Mouse (Mus musculus): ENCODE results near the gene Mpp3. TPM values are rescaled to one million over a fixed set of nuclear protein-coding genes. Genes with fewer than 3 reads are reported as not detected.

The Mpp3 gene
- total and polyA plus RNA-seq, 3 experiments = 0.12 to 3.8 (median 0.31) TPM

DNA sequence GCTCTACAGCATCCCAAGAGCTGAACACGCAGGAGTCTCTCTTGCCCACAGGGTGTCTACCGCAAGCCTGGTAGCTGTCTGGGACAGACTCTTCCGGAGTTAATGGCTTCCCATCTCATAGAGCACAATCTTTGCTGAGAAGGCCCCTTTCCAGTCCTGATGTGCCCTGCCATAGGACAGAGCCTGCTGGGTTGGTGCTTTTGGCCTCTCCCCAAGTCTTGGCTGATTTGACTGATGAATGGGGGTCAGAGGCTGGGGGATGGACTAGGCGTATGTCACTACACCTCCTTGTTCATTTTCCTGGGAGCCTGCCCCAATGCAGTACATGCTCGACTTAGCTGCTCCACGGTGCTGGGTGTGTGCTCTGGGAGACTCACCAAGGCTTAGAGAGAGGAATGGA, 9.5 kb upstream of the Mpp3 start:
- DNase-seq (ENCODE audit: extremely low read depth) = no peak
- dilution Hi-C loops (cut with MboI; ENCODE audit: extremely low pct_ligation_motif_present, extremely low pct_unique_long_range_greater_than_20kb, low sequenced_read_pairs) = no loop called here
- Histone ChIP-seq H3K4me1 (ENCODE audit: control insufficient read depth in 1 of 2, insufficient read depth in 2 of 2) (peaks cover 0 to 2% of the 10 kb centered on the region in 2 experiments; a peak in 1 of 4 replicates), H3K4me2 (ENCODE audit: insufficient read depth, low read depth, poor library complexity, severe bottlenecking) (no peak overlapping the region), H3K36me3 (replicated peaks in 1 of 2; ENCODE audit: control insufficient read depth in 1 of 2, insufficient read depth in 1 of 2, low read length in 1 of 2) (no peaks in the 10 kb centered on the region), H3K79me2 (replicated peaks; ENCODE audit: control insufficient read depth, extremely low read depth, insufficient read depth, poor library complexity, severe bottlenecking) (no peaks in the 10 kb centered on the region), H3K9ac (ENCODE audit: insufficient read depth, low read depth) (no peak overlapping the region), H3K4me3 (replicated peaks in 1 of 3; ENCODE audit: low read depth in 2 of 3, low read length in 2 of 3, poor library complexity in 1 of 3) (no peak overlapping the region), H3K27me3 (replicated peaks) (peaks cover 76% of the 10 kb centered on the region), H3K9me3 (replicated peaks; ENCODE audit: low read length) (peaks cover 2% of the 10 kb centered on the region), H3K27ac (ENCODE audit: insufficient read depth, low read depth) (no peak overlapping the region)
- TF ChIP-seq MXI1 (IDR thresholded peaks at IDR 0.05; ENCODE audit: low read depth, low read length) (no peak), ZNF384 (IDR thresholded peaks at IDR 0.05; ENCODE audit: low read depth, low read length) (no peak)
- in situ Hi-C loops (cut with MboI; ENCODE audit: low pct_ligation_motif_present, low pct_unique_long_range_greater_than_20kb, low sequenced_read_pairs) = no loop called here

DNA sequence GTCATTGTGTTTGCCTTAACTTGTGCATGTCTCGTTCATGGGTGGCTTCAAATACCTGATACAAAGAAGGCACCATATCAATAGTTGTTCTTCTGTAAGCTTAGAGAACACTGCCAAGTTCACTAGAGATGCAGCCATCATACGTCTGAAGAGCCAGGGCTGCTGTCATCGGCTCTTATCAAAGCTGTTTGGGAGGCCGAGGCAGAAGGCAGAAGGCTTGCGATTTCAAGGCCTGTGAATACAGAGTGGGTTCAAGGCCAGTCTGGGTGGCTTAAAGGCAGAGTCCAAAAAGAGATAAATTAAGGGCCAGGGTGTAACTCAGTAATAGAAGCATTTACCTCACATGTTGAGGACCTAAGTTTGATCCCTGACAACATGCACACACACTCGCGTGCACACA, 8.1 kb upstream of the Mpp3 start:
- no peak overlapping the region for H3K9ac ChIP-seq (ENCODE audit: insufficient read depth, low read depth)
- no peak for DNase-seq (ENCODE audit: extremely low read depth)
- no peaks in the 10 kb centered on the region; a peak in 1 of 4 replicates for H3K4me1 ChIP-seq (ENCODE audit: control insufficient read depth in 1 of 2, insufficient read depth in 2 of 2)
- H3K4me3 ChIP-seq (replicated peaks in 1 of 3; ENCODE audit: low read depth in 2 of 3, low read length in 2 of 3, poor library complexity in 1 of 3) = no peak overlapping the region
- in situ Hi-C loops (cut with MboI; ENCODE audit: low pct_ligation_motif_present, low pct_unique_long_range_greater_than_20kb, low sequenced_read_pairs) = no loop called here
- TF ChIP-seq JUN (IDR thresholded peaks at IDR 0.05; ENCODE audit: insufficient read depth, low read depth, low read length) (no peak), ZC3H11A (IDR thresholded peaks at IDR 0.05; ENCODE audit: low read depth, low read length) (no peak), IRF4 (IDR thresholded peaks at IDR 0.05; ENCODE audit: low read depth, low read length) (no peak), RCOR1 (conservative IDR thresholded peaks at IDR 0.05; ENCODE audit: low read depth, low read length) (no peak), KAT2A (IDR thresholded peaks at IDR 0.05; ENCODE audit: insufficient replicate concordance, low read length) (no peak), MYC (IDR thresholded peaks at IDR 0.05; ENCODE audit: low read depth, low read length) (no peak), ELF1 (IDR thresholded peaks at IDR 0.05; ENCODE audit: low read depth, low read length) (no peak), ZMIZ1 (IDR thresholded peaks at IDR 0.05; ENCODE audit: low read depth, low read length) (no peak), USF1 (IDR thresholded peaks at IDR 0.05; ENCODE audit: low read depth, low read length) (no peak), POLR2AphosphoS2 (IDR thresholded peaks at IDR 0.05; ENCODE audit: low read depth, low read length) (no peak), PAX5 (IDR thresholded peaks at IDR 0.05; ENCODE audit: low read length) (no peak), MAZ (IDR thresholded peaks at IDR 0.05; ENCODE audit: low read depth, low read length) (no peak), CHD2 (IDR thresholded peaks at IDR 0.05; ENCODE audit: low read length) (no peak), MEF2A (IDR thresholded peaks at IDR 0.05; ENCODE audit: borderline replicate concordance, low read depth, low read length) (no peak), SIN3A (IDR thresholded peaks at IDR 0.05; ENCODE audit: low read length) (no peak), TBP (conservative IDR thresholded peaks at IDR 0.05; ENCODE audit: low read depth, low read length) (no peak), HCFC1 (IDR thresholded peaks at IDR 0.05; ENCODE audit: low read depth, low read length) (no peak)
- H3K36me3 ChIP-seq (replicated peaks in 1 of 2; ENCODE audit: control insufficient read depth in 1 of 2, insufficient read depth in 1 of 2, low read length in 1 of 2) = no peaks in the 10 kb centered on the region
- peaks cover 2% of the 10 kb centered on the region for H3K9me3 ChIP-seq (replicated peaks; ENCODE audit: low read length)
- no peaks in the 10 kb centered on the region for H3K79me2 ChIP-seq (replicated peaks; ENCODE audit: control insufficient read depth, extremely low read depth, insufficient read depth, poor library complexity, severe bottlenecking)
- no peak overlapping the region for H3K27ac ChIP-seq (ENCODE audit: insufficient read depth, low read depth)
- H3K4me2 ChIP-seq (ENCODE audit: insufficient read depth, low read depth, poor library complexity, severe bottlenecking) = no peak overlapping the region
- dilution Hi-C loops (cut with MboI; ENCODE audit: extremely low pct_ligation_motif_present, extremely low pct_unique_long_range_greater_than_20kb, low sequenced_read_pairs) = no loop called here
- H3K27me3 ChIP-seq (replicated peaks) = peaks cover 81% of the 10 kb centered on the region

Data from CH12.LX (cell line).